Mouse (Mus musculus) left cerebral cortex, adult 2 months (tissue): ENCODE data around the gene Zfp410. TPM values are rescaled to one million over a fixed set of nuclear protein-coding genes. Genes with fewer than 3 reads are reported as not detected.

Experiments
- DNase-seq, 2 experiments: peaks; one replicate each; pipeline ENCODE4 v3.0.0; 2021 to 2022; ENCODE audit warnings: low spot score in 2 of 2, mixed read lengths in 1 of 2; ENCODE audit errors: extremely low spot score in 1 of 2
- H3K27ac ChIP-seq: fragments of 200-600 bp; 2 replicates; pipeline ENCODE4 v1.8.1; 2022
- H3K4me3 ChIP-seq: fragments of 200-600 bp; 2 replicates; pipeline ENCODE4 v1.8.1; 2022
- CTCF ChIP-seq: fragments of 200-600 bp; IDR thresholded peaks from 2 replicates; pipeline ENCODE4 v1.8.1; 2022; ENCODE audit warnings: antibody characterized with exemption, mild to moderate bottlenecking, moderate library complexity
- intact Hi-C: fragments of 180-260 bp; cut with DNase I; formaldehyde crosslinking; loops from one replicate; pipeline ENCODE4 v1.15.1; 2025
- total RNA-seq, 2 experiments: library from RNA; stranded (reverse); gene quantifications; 2 replicates each; pipeline ENCODE4 v1.2.3; 2021

Zfp410 gene
- total RNA-seq, 2 experiments from 2014 or later = 37.9 to 39.7 TPM

DNA sequence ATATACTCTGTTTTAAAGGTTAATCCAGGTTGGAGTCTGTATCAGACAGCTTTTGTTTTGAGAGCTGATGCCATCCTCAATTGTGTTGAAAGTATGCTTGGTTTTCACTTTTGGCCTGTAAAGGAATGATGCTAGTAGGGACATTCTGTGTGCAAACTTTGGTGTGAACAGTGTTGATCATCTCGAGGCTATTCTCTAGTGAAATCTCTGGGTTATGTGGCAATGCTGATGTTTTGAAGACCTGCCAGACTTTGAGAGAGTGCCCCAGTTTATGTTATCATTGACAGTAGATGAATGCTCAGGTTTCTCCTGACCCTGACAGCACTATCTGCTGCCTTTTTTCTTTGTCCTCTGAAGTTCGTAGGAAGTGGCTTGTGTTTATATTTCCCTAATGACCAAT is 46.2 kb downstream of the Zfp410 start:
- intact Hi-C loops = no loop called here
- no peak for TF ChIP-seq CTCF
- peak overlapping the region; percentile 90 for H3K4me3 ChIP-seq

DNA sequence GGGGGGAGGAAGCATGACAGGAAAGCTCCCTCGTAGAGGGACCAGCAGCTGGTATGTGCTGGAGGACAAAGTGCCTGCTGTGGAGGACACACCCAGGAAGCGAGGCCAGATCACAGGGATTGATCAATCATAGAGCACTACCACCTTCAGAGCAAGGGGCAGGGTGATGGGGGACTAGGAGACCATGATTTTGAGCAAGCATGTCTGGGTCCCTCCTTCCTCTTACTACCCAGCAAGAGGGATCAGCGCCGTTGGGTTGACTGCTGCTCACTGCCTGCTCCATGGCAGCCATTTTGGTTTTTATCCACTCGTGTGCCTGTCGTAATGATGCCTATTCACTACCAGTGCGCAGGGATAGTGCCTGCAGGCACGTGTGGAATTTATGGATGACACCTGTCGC is 47.6 kb downstream of the Zfp410 start:
- intact Hi-C loops = no loop called here
- Histone ChIP-seq H3K27ac (no peak overlapping the region), H3K4me3 (no peak overlapping the region)
- DNase-seq = no peak
- no peak for TF ChIP-seq CTCF

More for the DNA sequence above, 46.2 kb downstream of the Zfp410 start:
- DNase-seq = no peak
- H3K27ac ChIP-seq = no peak overlapping the region

DNA sequence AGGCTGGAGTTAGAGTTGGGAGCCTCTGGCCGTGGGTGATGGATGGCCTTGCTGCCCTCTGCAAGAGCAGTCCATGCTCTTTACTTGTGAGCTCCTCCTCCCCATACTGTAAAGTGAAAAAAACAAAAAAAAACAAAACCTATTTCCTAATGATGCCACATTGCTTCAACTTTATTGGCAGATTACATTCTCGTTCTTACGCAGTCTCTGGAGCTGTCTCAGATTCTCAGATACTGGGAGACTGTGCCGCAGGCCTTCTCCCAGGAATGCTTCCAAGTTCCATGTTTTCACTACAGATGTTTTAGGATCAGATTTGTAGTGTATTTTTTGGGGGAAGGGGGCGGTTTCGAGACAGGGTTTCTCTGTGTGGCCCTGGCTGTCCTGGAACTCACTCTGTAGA is 48.5 kb downstream of the Zfp410 start:
- DNase-seq = no peak
- no peak for TF ChIP-seq CTCF
- Histone ChIP-seq H3K27ac (no peak overlapping the region), H3K4me3 (no peak overlapping the region)
- intact Hi-C loops = no loop called here

DNA sequence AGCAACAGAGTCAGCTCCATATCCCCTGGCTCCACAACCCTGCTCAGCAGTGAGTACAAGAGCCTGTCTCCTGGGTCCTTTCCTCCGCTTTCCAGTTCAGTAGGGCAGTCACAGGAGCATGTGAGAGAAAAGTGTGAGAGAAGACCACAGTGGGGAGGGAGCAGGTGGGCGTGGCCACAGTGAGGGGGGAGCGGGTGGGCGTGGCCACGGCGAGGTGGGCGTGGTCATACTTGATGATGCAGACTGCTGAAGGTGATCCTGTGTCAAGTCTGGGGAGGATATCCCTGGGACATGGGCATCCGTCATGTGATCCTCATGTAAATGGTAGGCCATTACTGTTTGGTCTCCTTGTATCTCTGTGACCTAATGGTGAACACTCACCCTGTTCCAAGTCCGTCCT is 50.3 kb downstream of the Zfp410 start:
- no peak for TF ChIP-seq CTCF
- Histone ChIP-seq H3K27ac (no peak overlapping the region), H3K4me3 (no peak overlapping the region)
- no peak for DNase-seq
- intact Hi-C loops = no loop called here

DNA sequence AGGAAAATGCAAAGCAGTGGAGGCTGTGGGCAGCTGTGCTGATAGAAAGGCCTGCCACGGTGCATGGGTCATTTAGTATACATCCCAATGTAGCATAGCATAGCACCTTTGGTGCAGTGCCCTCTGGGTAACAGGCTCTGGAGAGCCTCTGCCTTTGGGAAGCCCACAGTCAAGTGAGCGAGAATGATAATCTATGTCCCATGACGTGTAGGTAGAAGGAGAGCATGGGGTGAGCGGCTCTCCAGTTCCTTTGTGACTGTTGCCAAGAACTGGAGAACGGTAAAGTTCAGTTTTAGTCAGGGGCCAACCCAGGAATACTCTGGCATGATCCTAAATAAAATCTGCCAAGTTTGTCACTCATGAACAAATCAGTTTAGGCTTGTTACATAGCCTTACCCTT is 55.0 kb downstream of the Zfp410 start:
- TF ChIP-seq CTCF = no peak
- no peak overlapping the region for H3K4me3 ChIP-seq
- DNase-seq = no peak
- intact Hi-C loops = no loop called here
- no peak overlapping the region for H3K27ac ChIP-seq

DNA sequence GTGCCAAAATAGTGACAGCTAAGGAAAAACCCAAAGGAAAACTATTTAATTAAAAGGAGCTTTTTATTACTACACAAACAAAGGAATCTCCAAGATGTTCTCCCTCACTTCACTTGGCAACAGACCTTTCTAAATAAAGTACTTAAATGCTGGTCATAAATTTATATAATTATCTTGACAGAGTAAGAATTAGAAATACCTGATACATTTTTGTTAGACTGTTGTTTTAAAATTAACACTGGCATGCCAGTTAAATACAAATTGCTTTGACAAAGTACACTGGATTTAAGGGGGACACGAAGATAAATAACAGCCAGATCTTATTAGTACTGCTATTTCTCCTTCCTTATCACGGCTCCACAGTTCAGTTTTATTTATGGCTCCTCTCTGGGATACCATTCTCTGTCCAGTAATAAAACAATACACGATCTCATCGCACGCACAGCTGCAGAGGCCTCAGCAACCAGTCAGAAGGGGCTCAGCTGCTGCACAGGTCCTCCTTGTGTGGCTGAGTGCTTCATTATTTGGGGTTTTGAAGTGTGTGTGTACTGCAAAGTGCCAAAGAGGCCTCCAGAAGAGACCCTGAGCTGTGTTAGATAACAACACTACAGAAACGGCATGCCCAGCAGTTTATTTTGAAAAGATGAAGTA is 57.3 kb downstream of the Zfp410 start:
- TF ChIP-seq CTCF = no peak
- no peak for DNase-seq
- Histone ChIP-seq H3K27ac (no peak overlapping the region), H3K4me3 (no peak overlapping the region)
- intact Hi-C loops = no loop called here

DNA sequence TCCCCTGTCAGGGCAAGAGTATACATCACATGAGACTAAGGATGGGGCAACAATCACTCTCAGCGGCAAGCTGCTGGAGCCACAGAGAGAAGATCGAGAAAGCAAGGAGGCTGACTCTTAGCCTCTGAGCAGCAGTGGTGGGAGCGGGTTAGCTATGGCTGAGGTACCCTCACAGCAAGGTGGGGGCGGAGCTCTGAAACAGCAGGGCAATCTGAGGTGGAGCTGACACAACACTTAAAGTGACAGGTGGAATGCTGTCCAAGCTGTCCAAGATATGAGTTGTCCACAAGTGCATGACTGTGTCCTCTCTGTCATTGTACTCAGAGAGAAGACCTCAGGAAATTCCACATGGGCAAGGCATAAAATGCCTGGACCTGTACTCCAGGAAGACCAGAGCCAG is 65.7 kb downstream of the Zfp410 start:
- no peak for TF ChIP-seq CTCF
- H3K27ac ChIP-seq = no peak overlapping the region
- intact Hi-C loops = no loop called here
- no peak for DNase-seq
- H3K4me3 ChIP-seq = no peak overlapping the region

DNA sequence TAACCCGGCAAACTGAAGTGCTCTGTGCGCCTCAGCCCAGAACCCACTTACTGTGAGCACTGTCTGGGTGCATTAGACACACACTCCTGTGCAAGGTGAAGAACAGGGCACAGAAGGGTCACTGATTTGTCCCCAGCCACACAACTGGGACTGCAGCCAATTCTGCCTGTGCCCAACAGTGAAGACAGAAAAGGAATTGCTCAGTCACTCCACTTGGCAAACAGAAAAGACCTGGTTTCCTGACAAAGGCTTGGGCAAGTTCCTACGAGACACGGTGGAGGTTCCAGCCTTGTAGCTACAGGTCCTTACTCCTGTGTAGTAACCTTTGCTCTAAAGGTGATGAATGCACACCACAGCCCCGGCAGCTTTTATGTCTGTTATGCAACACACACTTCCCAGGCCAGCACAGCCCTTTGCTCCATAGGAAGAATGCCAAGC is 68.0 kb downstream of the Zfp410 start:
- TF ChIP-seq CTCF = no peak
- intact Hi-C loops = no loop called here
- no peak for DNase-seq
- no peak overlapping the region for H3K4me3 ChIP-seq
- no peak overlapping the region for H3K27ac ChIP-seq

DNA sequence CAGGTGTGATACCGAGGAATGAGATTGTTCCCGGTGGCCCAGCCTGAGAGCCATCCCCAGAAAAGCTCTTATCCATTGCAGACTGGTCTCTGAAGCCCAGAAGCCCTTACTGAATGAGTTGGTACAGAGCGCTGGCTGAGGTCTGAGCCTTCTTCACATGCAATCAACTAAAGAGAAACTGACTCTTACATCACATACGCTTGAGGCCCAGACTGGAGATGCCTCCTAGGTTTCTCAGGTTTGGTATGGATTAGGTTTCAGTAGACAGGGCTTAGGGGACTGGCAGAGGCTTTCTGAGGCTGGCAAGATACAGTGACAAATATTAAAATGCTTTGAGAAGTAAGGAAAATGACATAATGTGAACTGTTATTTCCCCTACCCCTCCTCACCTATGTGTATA is 68.8 kb downstream of the Zfp410 start:
- intact Hi-C loops = no loop called here
- H3K27ac ChIP-seq = no peak overlapping the region
- TF ChIP-seq CTCF = no peak
- DNase-seq = no peak
- no peak overlapping the region for H3K4me3 ChIP-seq

DNA sequence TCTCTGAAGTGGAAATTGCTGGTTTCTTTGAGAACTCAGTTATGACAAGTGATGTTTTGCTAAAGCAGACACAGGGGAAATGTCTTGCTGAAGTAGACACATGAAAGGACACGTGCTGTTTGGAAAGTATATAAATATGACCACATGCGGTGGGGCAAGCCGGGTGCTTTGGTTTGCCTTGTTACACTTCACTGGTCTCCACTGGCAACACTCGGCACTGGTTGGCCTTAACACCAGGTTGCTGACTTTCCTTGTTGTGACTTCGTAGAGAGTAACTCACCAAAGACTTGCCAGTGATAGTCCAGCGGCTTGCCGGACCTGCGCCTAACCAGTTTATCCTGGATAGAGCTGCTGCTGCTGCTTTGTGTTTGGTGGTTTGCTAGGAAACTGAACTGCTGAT is 71.4 kb downstream of the Zfp410 start:
- Histone ChIP-seq H3K4me3 (no peak overlapping the region), H3K27ac (no peak overlapping the region)
- intact Hi-C loops = no loop called here
- DNase-seq = no peak
- TF ChIP-seq CTCF = no peak

DNA sequence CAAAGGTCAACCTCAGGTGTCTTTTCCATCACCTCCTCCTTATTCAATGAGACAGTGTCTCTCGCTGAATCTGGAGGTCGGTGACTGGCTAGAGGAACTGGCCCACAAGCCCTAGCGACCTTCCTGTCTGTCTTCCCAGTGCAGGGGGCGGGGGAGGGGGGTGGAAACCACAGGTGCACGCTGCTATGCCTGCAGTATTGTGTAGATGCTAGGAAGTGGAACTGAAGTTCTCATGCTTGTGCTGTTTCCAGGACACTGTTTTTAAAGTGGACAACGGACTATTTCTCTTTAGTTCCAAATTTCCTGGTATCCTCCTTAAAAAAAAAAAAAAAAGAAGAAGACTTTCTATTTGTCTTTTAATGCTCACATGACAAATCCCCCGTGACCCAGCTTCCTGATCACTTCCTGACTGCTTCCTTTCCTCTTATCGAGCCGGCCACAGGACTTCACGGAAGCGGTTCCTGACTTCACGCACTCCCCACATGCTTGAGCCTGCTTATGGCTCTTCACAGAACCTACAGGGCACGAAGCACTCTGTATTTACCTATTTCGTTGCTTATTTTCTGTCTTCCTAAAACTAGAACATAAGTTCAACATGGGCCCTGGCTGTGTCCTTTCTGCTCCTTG is 72.2 kb downstream of the Zfp410 start:
- Histone ChIP-seq H3K27ac (no peak overlapping the region), H3K4me3 (no peak overlapping the region)
- intact Hi-C loops = no loop called here
- DNase-seq = no peak
- no peak for TF ChIP-seq CTCF

DNA sequence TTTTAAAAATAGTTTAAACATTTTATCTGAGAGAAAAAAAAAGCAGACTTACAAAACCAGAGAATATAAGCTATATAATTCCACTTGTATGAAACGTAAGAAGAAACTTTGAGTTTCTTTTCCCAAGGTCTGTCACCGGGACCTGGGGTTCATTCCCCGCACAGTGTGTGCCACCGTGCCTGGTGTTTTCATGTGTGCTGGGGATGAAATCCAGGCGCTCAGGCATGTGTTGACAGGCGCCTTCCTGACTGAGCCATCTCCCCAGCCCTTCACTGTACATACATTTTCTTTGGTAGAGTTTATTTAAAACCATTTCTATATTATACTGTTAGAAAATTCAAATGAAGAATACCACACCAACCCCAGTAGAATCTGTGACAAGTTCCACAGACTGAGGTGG is 73.7 kb downstream of the Zfp410 start:
- no peak overlapping the region for H3K4me3 ChIP-seq
- no peak for DNase-seq
- no peak for TF ChIP-seq CTCF
- no peak overlapping the region for H3K27ac ChIP-seq
- intact Hi-C loops = no loop called here

DNA sequence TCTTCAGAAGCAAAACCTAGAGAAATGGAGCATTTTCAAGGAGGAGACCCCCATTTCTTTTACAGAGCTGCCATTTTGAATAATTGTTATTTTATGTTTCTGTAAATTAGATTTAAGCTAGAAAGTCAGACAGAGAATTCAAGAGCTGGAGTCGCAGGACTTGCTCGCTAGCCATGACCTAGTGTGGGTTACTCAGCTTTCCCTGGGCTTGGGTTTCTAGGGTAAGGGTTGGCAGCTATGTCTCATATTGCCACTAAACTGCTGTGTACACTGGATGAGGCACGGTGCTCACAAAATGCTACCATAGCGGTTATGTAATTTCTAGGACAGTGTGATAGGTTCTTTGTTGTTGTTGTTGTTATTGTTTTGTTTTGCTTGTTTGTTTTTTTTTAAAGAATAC is 76.0 kb downstream of the Zfp410 start:
- TF ChIP-seq CTCF = no peak
- intact Hi-C loops = no loop called here
- Histone ChIP-seq H3K27ac (no peak overlapping the region), H3K4me3 (no peak overlapping the region)
- no peak for DNase-seq

Other genes with a start within 250 kb of the Zfp410 start
- gene Acot5, start 247.5 kb upstream of the Zfp410 start, total RNA-seq = 1 to 10 TPM; 5.8 to 7.3 TPM
- 1 to 10 TPM; 3.3 TPM for gene Acot6, start 216.2 kb upstream of the Zfp410 start, total RNA-seq
- gene Dnal1, start 202.5 kb upstream of the Zfp410 start, total RNA-seq = 100 to 1,000 TPM in 1 of 2 experiments, 10 to 100 TPM in 1; 94.4 to 103 TPM
- 1 to 10 TPM; 4.8 to 5.1 TPM for gene Pnma1, start 168.4 kb upstream of the Zfp410 start, total RNA-seq
- gene Elmsan1, start 98.0 kb upstream of the Zfp410 start, total RNA-seq = 10 to 100 TPM; 16.6 to 22.8 TPM
- 10 to 100 TPM; 29.3 to 30.0 TPM for gene Ptgr2, start 31.6 kb upstream of the Zfp410 start, total RNA-seq
- 10 to 100 TPM; 27.6 to 30.7 TPM for gene Coq6, start 44.8 kb downstream of the Zfp410 start, total RNA-seq
- gene Fam161b, start 45.0 kb downstream of the Zfp410 start, total RNA-seq = 10 to 100 TPM; 10.3 to 12.8 TPM
- gene Entpd5, start 92.2 kb downstream of the Zfp410 start, total RNA-seq = 10 to 100 TPM; 21.8 to 23.9 TPM
- gene Bbof1, start 92.2 kb downstream of the Zfp410 start, total RNA-seq = 10 to 100 TPM; 10.1 TPM
- gene Rnf113a2, start 100.3 kb downstream of the Zfp410 start, total RNA-seq = 10 to 100 TPM; 11.3 to 11.8 TPM
- 10 to 100 TPM; 42.0 to 42.8 TPM for gene Aldh6a1, start 134.2 kb downstream of the Zfp410 start, total RNA-seq
- gene Lin52, start 134.6 kb downstream of the Zfp410 start, total RNA-seq = 10 to 100 TPM; 22.8 to 23.8 TPM